Mouse (Mus musculus) monocyte, adult 2 months (primary cell): ENCODE results near the gene Cdc42ep2.

Source experiments
- DNase-seq, 2 experiments: peaks; one replicate each; pipeline ENCODE4 v3.0.0; 2022; ENCODE audit warnings: low spot score in 2 of 2, low read depth in 1 of 2

Gene Cdc42ep2

GRCm38 (mm10) chr19:5877618-5878361, 46.8 kb downstream of the Cdc42ep2 start, which contains the start of gene Slc25a45:
TSS of gene Slc25a45 (plus strand) at chr19:5877808.
- DNase-seq, result peak; percentile 56 to 64

DNA sequence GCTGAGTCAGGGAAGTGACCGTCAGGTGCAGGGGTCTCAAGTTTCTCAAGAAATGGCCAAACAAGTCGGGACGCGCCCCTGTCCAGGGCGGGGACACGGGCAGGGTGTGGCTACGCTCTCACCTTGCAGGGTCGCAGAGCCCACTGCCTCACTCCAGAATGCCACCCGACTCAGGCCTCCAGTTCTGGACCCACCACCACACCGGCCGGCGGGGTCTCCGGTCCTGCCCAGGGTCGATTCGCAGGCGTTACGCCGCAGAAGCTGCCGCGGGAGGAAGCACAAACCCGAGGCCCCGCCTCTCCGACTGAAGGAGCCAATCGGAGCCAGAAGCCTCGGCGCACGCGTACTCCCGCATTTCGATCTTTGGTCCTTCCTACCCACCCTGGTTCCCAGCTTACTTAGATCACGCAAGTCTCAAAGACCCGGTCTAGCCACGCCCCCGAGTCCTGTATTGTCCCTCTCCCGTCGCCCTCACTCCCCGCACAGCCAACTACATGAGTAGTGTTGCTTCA, 49.6 kb downstream of the Cdc42ep2 start, which contains the start of gene Frmd8:
Gene Frmd8, minus strand, starts transcription at position 306 of the 512 bp plus-strand sequence.
- DNase-seq, result peak; percentile 74 to 81

GRCm38 (mm10) chr19:5874391-5874968, 50.1 kb downstream of the Cdc42ep2 start:
- no peak for DNase-seq

DNA sequence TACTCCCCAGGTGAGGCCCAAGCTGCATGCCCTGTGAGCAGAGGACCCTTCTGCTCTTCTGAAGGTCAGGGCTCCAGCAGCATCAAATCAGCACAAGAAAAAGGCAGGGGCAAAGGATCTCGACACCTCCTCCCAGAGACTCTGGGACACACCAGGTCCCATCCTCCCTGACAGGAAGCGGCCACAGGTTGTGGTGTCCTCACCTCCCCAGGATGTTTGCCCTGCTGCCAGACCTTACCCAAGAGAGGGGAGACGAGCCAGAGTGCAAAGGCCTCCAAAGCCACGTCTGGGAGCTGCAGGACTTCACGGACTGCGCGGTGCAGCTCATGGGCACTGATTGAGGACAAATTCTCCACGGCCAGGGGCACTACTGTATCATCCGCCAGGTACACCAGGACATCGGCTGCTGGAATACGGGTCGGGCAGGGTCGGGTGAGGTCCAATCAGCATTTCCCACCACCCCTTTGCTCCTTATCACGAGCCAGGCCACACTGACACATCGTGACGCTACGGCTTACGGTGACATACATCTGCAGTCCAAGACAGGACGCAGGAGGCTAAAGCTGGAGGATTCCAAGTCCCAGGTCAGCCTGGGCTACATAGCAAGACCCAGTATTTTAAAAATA, 51.6 kb downstream of the Cdc42ep2 start:
- no peak for DNase-seq

- no peak for DNase-seq
Measured at GRCm38 (mm10) chr19:5872528-5872927, 52.1 kb downstream of the Cdc42ep2 start.

- no peak for DNase-seq
Measured at GRCm38 (mm10) chr19:5871683-5872082, 52.9 kb downstream of the Cdc42ep2 start.

GRCm38 (mm10) chr19:5871273-5871672, 53.3 kb downstream of the Cdc42ep2 start:
- DNase-seq, result no peak

GRCm38 (mm10) chr19:5868096-5868495, 56.5 kb downstream of the Cdc42ep2 start:
- DNase-seq, result no peak
